ENCODE assay signal across 19 mouse cellular contexts in genomic region chr19:46668263-46668662, GRCm38 (mm10). TPM values are rescaled to one million over a fixed set of nuclear protein-coding genes. Genes with fewer than 3 reads are reported as not detected.
"Had no signal": no experiment of that assay in that cellular context is flagged by ENCODE, and none has a peak within 500 bp of the region (broad histone marks: within the 10 kb centered on the region; RNA-seq: fewer than 3 reads in every experiment).

No protein-coding gene starts in this region.

- H3K9me3 ChIP-seq: limb, embryonic 10.5 days; midbrain, embryonic 13.5 days; neural tube, embryonic 15.5 days had no signal

- H3K27me3 ChIP-seq: midbrain, embryonic 13.5 days; neural tube, embryonic 15.5 days had no signal

- H3K36me3 ChIP-seq: limb, embryonic 10.5 days; midbrain, embryonic 13.5 days; neural tube, embryonic 15.5 days had no signal

- ATAC-seq: intestine, embryonic 16.5 days; midbrain, embryonic 13.5 days had no signal

- DNase-seq: kidney, adult 9 months; kidney, postnatal 10 days; kidney, postnatal 4 days; lung, embryonic 14.5 days; right cerebral cortex, adult 18-20 months; right cerebral cortex, postnatal 25 days; thymus, adult 18-20 months; thymus, postnatal 14 days had no signal

- H3K27ac ChIP-seq: layer of hippocampus, adult 2 months; limb, embryonic 10.5 days; midbrain, embryonic 13.5 days; neural tube, embryonic 15.5 days had no signal

- H3K9ac ChIP-seq: lung, embryonic 14.5 days; midbrain, embryonic 13.5 days; neural tube, embryonic 15.5 days had no signal

- H3K4me3 ChIP-seq: layer of hippocampus, adult 2 months; limb, embryonic 10.5 days; midbrain, embryonic 13.5 days; myocyte; neural tube, embryonic 15.5 days had no signal

- H3K4me2 ChIP-seq: lung, embryonic 14.5 days; midbrain, embryonic 13.5 days; neural tube, embryonic 15.5 days had no signal

RNA-seq across cellular contexts. Expression of gene Cyp17a1, which starts 4.7 kb away (rescaled TPM):
- total RNA-seq: layer of hippocampus, adult 2 months; layer of hippocampus, postnatal 14 days; left cerebral cortex, adult 18-20 months; left cerebral cortex, postnatal 10 days; megakaryocyte-erythroid progenitor cell, adult 5-6 weeks had no signal
- polyA plus RNA-seq: limb, embryonic 10.5 days; lung, embryonic 14.5 days; midbrain, embryonic 13.5 days; myocyte; neural tube, embryonic 11.5 days; neural tube, embryonic 15.5 days had no signal
